Mouse (Mus musculus): ENCODE measurements at regions not wholly inside any gene's neighbourhood (a gene's known extent, or its start where the extent isn't known, plus 50 kb on each side); places are given as distances from the start of the nearest gene placed in this dataset.
A peak's percentile ranks its signal among the peaks of the same experiment; 100 is the strongest.

GRCm38 (mm10) chrX:158920217-158920616 is 289.9 kb upstream of the Rps6ka3 start:
- DNase-seq, result no peak

- no peak for DNase-seq
Observed at GRCm38 (mm10) chrX:158921424-158921823, 288.7 kb upstream of the Rps6ka3 start.

- DNase-seq, result peak; percentile 72 to 74
Observed at GRCm38 (mm10) chrX:158921838-158922450, 288.2 kb upstream of the Rps6ka3 start.

GRCm38 (mm10) chrX:158923081-158923561 is 287.0 kb upstream of the Rps6ka3 start:
- DNase-seq, result no peak

- DNase-seq, result no peak
Observed at GRCm38 (mm10) chrX:158923657-158924489, 286.2 kb upstream of the Rps6ka3 start.

GRCm38 (mm10) chrX:158924490-158925398 is 285.4 kb upstream of the Rps6ka3 start:
- DNase-seq, result no peak

- DNase-seq, result no peak
Observed at GRCm38 (mm10) chrX:158931864-158932263, 278.2 kb upstream of the Rps6ka3 start.

GRCm38 (mm10) chrX:158947191-158947590 is 262.9 kb upstream of the Rps6ka3 start:
- DNase-seq, result no peak

- DNase-seq, result peak; percentile 1 to 3
Observed at GRCm38 (mm10) chrX:158971726-158972125, 238.4 kb upstream of the Rps6ka3 start.

- DNase-seq, result no peak
Observed at GRCm38 (mm10) chrX:158976648-158977047, 233.5 kb upstream of the Rps6ka3 start.

GRCm38 (mm10) chrX:158984721-158985120 is 225.4 kb upstream of the Rps6ka3 start:
- DNase-seq, result no peak

GRCm38 (mm10) chrX:158987676-158988075 is 222.4 kb upstream of the Rps6ka3 start:
- DNase-seq, result no peak

- no peak for DNase-seq
Observed at GRCm38 (mm10) chrX:159018955-159019354, 191.2 kb upstream of the Rps6ka3 start.

GRCm38 (mm10) chrX:159026311-159026710 is 183.8 kb upstream of the Rps6ka3 start:
- DNase-seq, result no peak

- DNase-seq, result no peak
Observed at GRCm38 (mm10) chrX:159031927-159032326, 178.2 kb upstream of the Rps6ka3 start.

- peak; percentile 83 for DNase-seq
Observed at GRCm38 (mm10) chrX:159043432-159043831, 166.7 kb upstream of the Rps6ka3 start.

- no peak for DNase-seq
Observed at GRCm38 (mm10) chrX:159047876-159048275, 162.2 kb upstream of the Rps6ka3 start.

GRCm38 (mm10) chrX:159055689-159056461 is 154.2 kb upstream of the Rps6ka3 start:
- no peak for DNase-seq

GRCm38 (mm10) chrX:159056462-159056805 is 153.7 kb upstream of the Rps6ka3 start:
- DNase-seq, result no peak

GRCm38 (mm10) chrX:159058931-159059330 is 151.2 kb upstream of the Rps6ka3 start:
- DNase-seq, result no peak

- no peak for DNase-seq
Observed at GRCm38 (mm10) chrX:159061322-159061721, 148.8 kb upstream of the Rps6ka3 start.

- DNase-seq, result no peak
Observed at GRCm38 (mm10) chrX:159066212-159066611, 143.9 kb upstream of the Rps6ka3 start.
